Mouse (Mus musculus) liver, postnatal 0 days (tissue): ENCODE measurements at regions not wholly inside any gene's neighbourhood (a gene's known extent, or its start where the extent isn't known, plus 50 kb on each side); places are given as distances from the start of the nearest gene placed in this dataset.

ENCODE experiments used
- ATAC-seq: fragments of 200-750 bp; cut with Nextera tagmentation; 2 replicates; pipeline ENCODE4 v1.8.0; 2017; ENCODE audit warnings: mild to moderate bottlenecking, moderate library complexity
- DNase-seq: peaks from one replicate; pipeline ENCODE4 v3.0.0-alpha.2; 2016
- H3K27ac ChIP-seq: fragments of 300-500 bp; sonication (generic); 2 replicates; pipeline ENCODE4 v1.5.1; 2014; ENCODE audit warnings: antibody characterized with exemption, moderate library complexity, mild to moderate bottlenecking, low read depth
- H3K27me3 ChIP-seq: fragments of 300-500 bp; sonication (generic); 2 replicates; pipeline ENCODE4 v1.6.1; 2014; ENCODE audit warnings: low read length, control low read depth, mixed read lengths; ENCODE audit not compliant: insufficient read depth
- H3K36me3 ChIP-seq: fragments of 300-500 bp; sonication (generic); replicated peaks from 2 replicates; pipeline ENCODE4 v1.6.1; 2014; ENCODE audit warnings: mild to moderate bottlenecking, control low read depth, low read length, moderate library complexity, mixed read lengths; ENCODE audit not compliant: insufficient read depth
- H3K4me1 ChIP-seq: fragments of 300-500 bp; sonication (generic); 2 replicates; pipeline ENCODE4 v1.6.1; 2014; ENCODE audit warnings: antibody characterized with exemption, mild to moderate bottlenecking, control low read depth; ENCODE audit not compliant: insufficient read depth
- H3K4me2 ChIP-seq: fragments of 300-500 bp; sonication (generic); 2 replicates; pipeline ENCODE4 v1.6.1; 2014; ENCODE audit warnings: low read depth, mild to moderate bottlenecking, low read length, moderate library complexity, mixed read lengths
- H3K4me3 ChIP-seq: fragments of 300-500 bp; sonication (generic); 2 replicates; pipeline ENCODE4 v1.5.1; 2014; ENCODE audit warnings: low read depth, low read length
- H3K9ac ChIP-seq: fragments of 300-500 bp; sonication (generic); replicated peaks from 2 replicates; pipeline ENCODE4 v1.6.1; 2014; ENCODE audit warnings: mild to moderate bottlenecking, moderate library complexity
- H3K9me3 ChIP-seq: fragments of 300-500 bp; sonication (generic); 2 replicates; pipeline ENCODE4 v1.6.1; 2016; ENCODE audit warnings: mild to moderate bottlenecking, control low read depth, low read length, mixed read lengths
- CTCF ChIP-seq: sonication (generic); IDR thresholded peaks from 2 replicates; pipeline ENCODE4 v1.5.1; 2016; ENCODE audit warnings: antibody characterized with exemption, low read depth
- EP300 ChIP-seq: IDR thresholded peaks from 2 replicates; pipeline ENCODE4 v1.6.1; 2016; ENCODE audit warnings: antibody characterized with exemption, low read depth, mild to moderate bottlenecking
- WGBS: fragments of 180-500 bp; shearing (Covaris S2); extraction: QIAGEN DNeasy Blood & Tissue Kit; methylation state at CpG from one replicate; pipeline ENCODE4 v1.1.7; 2014; ENCODE audit not compliant: insufficient replicate concordance; 5-methylcytosine and 5-hydroxymethylcytosine counted together

- Histone ChIP-seq H3K36me3 (no peaks in the 10 kb centered on the region), H3K4me2 (peak overlapping the region; percentile 4; the same call in 1 of the 2 replicates), H3K9me3 (no peaks in the 10 kb centered on the region), H3K27ac (no peak overlapping the region), H3K4me3 (no peak overlapping the region), H3K9ac (no peak overlapping the region), H3K27me3 (no peaks in the 10 kb centered on the region), H3K4me1 (0 out of 2 replicates have a peak, but pooled peaks cover 2% of the 10 kb centered on the region)
- no peak for ATAC-seq
- 65% methylated on average over 9 of the region's 9 CpGs for WGBS
- TF ChIP-seq EP300 (no peak), CTCF (no peak)
- no peak for DNase-seq
Observed at GRCm38 (mm10) chr11:113148198-113148537, 366.1 kb downstream of the Sox9 start.

- 87% methylated on average over 6 of the region's 6 CpGs for WGBS
- TF ChIP-seq EP300 = no peak
- no peak overlapping the region for H3K4me3 ChIP-seq
- DNase-seq = no peak
- H3K27me3 ChIP-seq = no peaks in the 10 kb centered on the region
- H3K4me1 ChIP-seq = no peaks in the 10 kb centered on the region
- H3K4me2 ChIP-seq = no peak overlapping the region
- H3K36me3 ChIP-seq = no peaks in the 10 kb centered on the region
- ATAC-seq = no peak
- no peak overlapping the region for H3K27ac ChIP-seq
- no peak overlapping the region for H3K9ac ChIP-seq
- no peaks in the 10 kb centered on the region for H3K9me3 ChIP-seq
Observed at GRCm38 (mm10) chr11:113155515-113155914, 373.5 kb downstream of the Sox9 start.

GRCm38 (mm10) chr11:113163941-113164340 is 381.9 kb downstream of the Sox9 start:
- Histone ChIP-seq H3K9ac (no peak overlapping the region), H3K4me2 (no peak overlapping the region), H3K9me3 (no peaks in the 10 kb centered on the region), H3K27me3 (no peaks in the 10 kb centered on the region), H3K36me3 (no peaks in the 10 kb centered on the region), H3K27ac (no peak overlapping the region), H3K4me3 (no peak overlapping the region), H3K4me1 (peaks cover 4% of the 10 kb centered on the region; the same call in 1 of the 2 replicates)
- WGBS = 48% methylated on average over 3 of the region's 3 CpGs
- DNase-seq (no peak), ATAC-seq (no peak)
- TF ChIP-seq EP300 = no peak
- no peak for TF ChIP-seq CTCF

- WGBS = 40% methylated on average over 10 of the region's 10 CpGs
- no peak overlapping the region for H3K4me2 ChIP-seq
Observed at GRCm38 (mm10) chr11:113164510-113164909, 382.5 kb downstream of the Sox9 start.

GRCm38 (mm10) chr11:113165069-113165795 is 383.2 kb downstream of the Sox9 start:
- H3K27me3 ChIP-seq = no peaks in the 10 kb centered on the region
- ATAC-seq = peak; percentile 87
- no peaks in the 10 kb centered on the region for H3K36me3 ChIP-seq
- TF ChIP-seq EP300 (no peak), CTCF (peak; percentile 98)
- peak overlapping the region; percentile 20 for H3K4me3 ChIP-seq
- 0 out of 2 replicates have a peak overlapping the region, but pooled peaks have one; percentile 44 for H3K27ac ChIP-seq
- 15% methylated on average over 23 of the region's 23 CpGs for WGBS
- peaks cover 4% of the 10 kb centered on the region; the same call in 1 of the 2 replicates for H3K4me1 ChIP-seq
- peak; percentile 87 for DNase-seq
- no peaks in the 10 kb centered on the region for H3K9me3 ChIP-seq
- H3K9ac ChIP-seq = no peak overlapping the region
- H3K4me2 ChIP-seq = peak overlapping the region; percentile 62

More at GRCm38 (mm10) chr11:113164510-113164909, 382.5 kb downstream of the Sox9 start:
- no peak overlapping the region for H3K9ac ChIP-seq
- H3K27ac ChIP-seq = no peak overlapping the region
- H3K27me3 ChIP-seq = no peaks in the 10 kb centered on the region
- H3K36me3 ChIP-seq = no peaks in the 10 kb centered on the region
- H3K4me1 ChIP-seq = peaks cover 4% of the 10 kb centered on the region; the same call in 1 of the 2 replicates
- DNase-seq (no peak), ATAC-seq (no peak)
- no peaks in the 10 kb centered on the region for H3K9me3 ChIP-seq
- H3K4me3 ChIP-seq = peak overlapping the region; percentile 20; the same call in 1 of the 2 replicates
- no peak for TF ChIP-seq EP300
- no peak for TF ChIP-seq CTCF

GRCm38 (mm10) chr11:113166517-113166916 is 384.5 kb downstream of the Sox9 start:
- no peak overlapping the region for H3K27ac ChIP-seq
- H3K27me3 ChIP-seq = no peaks in the 10 kb centered on the region
- no peaks in the 10 kb centered on the region for H3K36me3 ChIP-seq
- H3K9me3 ChIP-seq = no peaks in the 10 kb centered on the region
- H3K4me1 ChIP-seq = peaks cover 4% of the 10 kb centered on the region; the same call in 1 of the 2 replicates
- DNase-seq (no peak), ATAC-seq (no peak)
- TF ChIP-seq CTCF (no peak), EP300 (no peak)
- no peak overlapping the region for H3K4me3 ChIP-seq
- 60% methylated on average over 4 of the region's 4 CpGs for WGBS
- no peak overlapping the region for H3K9ac ChIP-seq
- H3K4me2 ChIP-seq = no peak overlapping the region
